Mouse (Mus musculus) limb, embryonic 12.5 days (tissue): ENCODE data around the gene Cep295nl. TPM values are rescaled to one million over a fixed set of nuclear protein-coding genes. Genes with fewer than 3 reads are reported as not detected.
A peak's percentile ranks its signal among the peaks of the same experiment; 100 is the strongest.
"Not testable (repeated sequence)": the region's sequence is repeated elsewhere in the genome, so short reads cannot be mapped to it uniquely, and the experiment has no call there.

Experiments used
- ATAC-seq: fragments of 200-750 bp; cut with Nextera tagmentation; 2 replicates; pipeline ENCODE4 v1.8.0; 2017; ENCODE audit warnings: low read depth, moderate TSS enrichment; ENCODE audit not compliant: insufficient number of reproducible peaks, insufficient read depth, low FRiP score, low TSS enrichment
- H3K27ac ChIP-seq: fragments of 300-500 bp; sonication (generic); 2 replicates; pipeline ENCODE4 v1.5.1; 2016; ENCODE audit warnings: mild to moderate bottlenecking, moderate library complexity
- H3K27me3 ChIP-seq: fragments of 300-500 bp; sonication (generic); 2 replicates; pipeline ENCODE4 v1.6.1; 2016; ENCODE audit warnings: mild to moderate bottlenecking, moderate library complexity
- H3K36me3 ChIP-seq: fragments of 300-500 bp; sonication (generic); 2 replicates; pipeline ENCODE4 v1.6.1; 2016; ENCODE audit warnings: mild to moderate bottlenecking, moderate library complexity
- H3K4me1 ChIP-seq: fragments of 300-500 bp; sonication (generic); replicated peaks from 2 replicates; pipeline ENCODE4 v1.6.1; 2016
- H3K4me2 ChIP-seq: fragments of 300-500 bp; sonication (generic); 2 replicates; pipeline ENCODE4 v1.6.1; 2016; ENCODE audit warnings: mild to moderate bottlenecking, moderate library complexity
- H3K4me3 ChIP-seq: fragments of 300-500 bp; sonication (generic); replicated peaks from 2 replicates; pipeline ENCODE4 v1.5.1; 2016; ENCODE audit warnings: mild to moderate bottlenecking
- H3K9ac ChIP-seq: fragments of 300-500 bp; sonication (generic); replicated peaks from 2 replicates; pipeline ENCODE4 v1.6.1; 2016; ENCODE audit warnings: mild to moderate bottlenecking, moderate library complexity
- H3K9me3 ChIP-seq: fragments of 300-500 bp; sonication (generic); 2 replicates; pipeline ENCODE4 v1.6.1; 2016; ENCODE audit warnings: mild to moderate bottlenecking, moderate library complexity
- WGBS: fragments of 180-500 bp; shearing (Covaris S2); methylation state at CpG from one replicate; pipeline ENCODE4 v1.1.7; 2016; 5-methylcytosine and 5-hydroxymethylcytosine counted together
- polyA plus RNA-seq: library from polyadenylated mRNA; unstranded; fragments of >200 nt; fragmentation: Nextera tagmentation; extraction: Ambion mirVana; gene quantifications from 2 replicates; pipeline ENCODE4 v1.2.1, GENCODE M21; 2016

The Cep295nl gene
- 0.59 and 0.60 TPM in 2 replicates for polyA plus RNA-seq

DNA sequence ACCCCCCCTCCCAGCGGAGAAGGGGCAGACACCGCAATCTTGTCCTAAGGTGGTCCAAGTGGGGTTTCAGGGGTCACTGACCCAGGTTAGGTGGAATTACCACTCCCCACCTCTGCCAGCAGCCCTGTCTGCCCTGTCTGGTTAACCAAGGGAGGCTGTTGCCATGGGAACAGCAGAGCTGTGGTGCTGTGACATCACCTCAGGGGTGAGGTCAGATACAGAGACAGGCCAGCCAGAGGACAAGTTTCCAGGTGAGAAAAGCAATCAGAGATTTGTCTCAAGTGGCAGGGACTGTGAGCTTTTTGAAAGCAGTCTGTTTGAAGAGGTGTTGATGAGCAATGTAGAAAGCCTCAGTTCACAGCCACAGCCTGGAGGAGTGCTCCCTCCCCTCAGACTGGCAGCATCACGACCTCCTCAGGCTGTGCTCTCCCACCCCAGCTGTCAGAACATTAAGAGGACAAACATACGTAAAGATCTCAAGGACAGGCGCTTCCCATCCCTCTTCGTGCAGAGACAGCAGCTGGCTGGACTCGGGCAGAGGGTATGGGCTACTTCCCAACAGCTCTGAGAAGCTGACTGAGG is at the start of gene Cep295nl:
Cep295nl (minus strand) TSS at position 101 of the 582 bp plus-strand sequence.
- Histone ChIP-seq H3K9ac (peak within 1 kb of the TSS; percentile 18; the same call in 1 of the 2 replicates), H3K27me3 (no peaks in the 10 kb centered on the region), H3K9me3 (no peaks in the 10 kb centered on the region), H3K36me3 (peaks cover 26% of the 10 kb centered on the region; the same call in 1 of the 2 replicates), H3K4me2 (no peak within 1 kb of the TSS), H3K4me1 (peaks cover 36% of the 10 kb centered on the region), H3K27ac (no peak within 1 kb of the TSS; the same call in 1 of the 2 replicates), H3K4me3 (no peak within 1 kb of the TSS)
- WGBS, result 29% methylated on average over 7 of the region's 7 CpGs
- ATAC-seq, result no peak

DNA sequence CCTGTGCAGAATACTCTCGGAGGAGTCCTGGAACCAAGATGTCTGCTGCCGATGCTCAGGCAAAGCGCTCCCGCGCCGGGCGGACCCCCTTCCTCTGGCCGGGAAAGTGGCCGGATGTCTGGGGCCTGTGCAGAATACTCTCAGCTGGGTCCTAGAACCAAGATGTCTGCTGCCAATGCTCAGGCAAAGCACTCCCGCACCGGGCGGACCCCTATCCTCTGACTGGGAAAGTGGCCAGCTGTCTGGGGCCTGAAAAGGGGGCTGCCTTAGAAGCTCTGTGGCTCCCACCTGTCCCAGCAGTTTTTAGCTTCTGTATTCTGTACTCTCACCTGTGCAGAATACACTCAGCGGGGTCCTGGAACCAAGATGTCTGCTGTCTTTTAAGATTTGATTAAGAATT is 45.5 kb upstream of the Cep295nl start:
- not testable (repeated sequence) for H3K36me3 ChIP-seq, ATAC-seq, H3K4me1 ChIP-seq, H3K27me3 ChIP-seq, H3K9me3 ChIP-seq, H3K9ac ChIP-seq, H3K4me3 ChIP-seq, H3K4me2 ChIP-seq, H3K27ac ChIP-seq
- 92% methylated on average over 13 of the region's 13 CpGs for WGBS

DNA sequence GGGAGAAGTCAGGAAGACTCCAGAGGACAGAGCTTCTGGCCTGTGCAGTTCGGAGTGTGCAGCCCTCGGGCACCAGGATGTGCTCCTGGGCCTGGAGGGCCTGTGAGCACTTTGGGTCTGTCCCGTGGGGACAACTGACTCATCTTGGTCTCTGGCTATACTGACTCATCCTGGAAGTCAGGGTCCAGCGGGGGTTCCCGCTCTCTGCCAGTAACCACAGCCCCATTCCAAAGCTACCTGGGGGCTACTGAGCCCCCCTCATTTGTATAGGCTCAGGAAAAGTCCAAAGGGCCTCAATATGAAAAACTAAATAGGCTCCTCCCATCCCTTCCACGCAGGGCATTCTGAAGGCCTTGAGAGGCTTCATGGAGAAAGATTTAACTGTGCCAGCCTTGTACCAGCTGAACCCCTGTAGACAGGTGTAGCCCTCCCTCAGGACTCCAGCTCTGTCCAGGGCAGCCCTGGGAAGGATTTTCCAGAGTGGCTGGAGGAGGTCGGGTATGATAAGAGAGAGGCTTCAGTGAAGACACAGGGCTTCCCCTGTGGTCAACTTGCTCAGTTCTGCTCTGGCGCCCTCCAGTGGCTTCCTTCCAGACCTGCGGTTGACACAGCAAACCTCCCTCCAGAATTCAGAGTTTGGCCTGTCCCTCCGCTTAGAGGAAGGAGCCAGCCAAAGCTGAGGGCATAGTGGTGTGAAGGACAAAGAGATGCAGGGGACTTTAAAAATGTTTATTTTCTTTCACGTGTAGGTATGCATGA is 37.1 kb upstream of the Cep295nl start:
- WGBS, result 45% methylated on average over 11 of the region's 11 CpGs
- H3K27me3 ChIP-seq, result no peaks in the 10 kb centered on the region
- ATAC-seq, result no peak
- no peak overlapping the region for H3K9ac ChIP-seq
- H3K4me3 ChIP-seq, result no peak overlapping the region
- H3K36me3 ChIP-seq, result no peaks in the 10 kb centered on the region
- H3K4me1 ChIP-seq, result peaks cover 3% of the 10 kb centered on the region
- H3K27ac ChIP-seq, result no peak overlapping the region
- no peak overlapping the region for H3K4me2 ChIP-seq
- no peaks in the 10 kb centered on the region for H3K9me3 ChIP-seq

DNA sequence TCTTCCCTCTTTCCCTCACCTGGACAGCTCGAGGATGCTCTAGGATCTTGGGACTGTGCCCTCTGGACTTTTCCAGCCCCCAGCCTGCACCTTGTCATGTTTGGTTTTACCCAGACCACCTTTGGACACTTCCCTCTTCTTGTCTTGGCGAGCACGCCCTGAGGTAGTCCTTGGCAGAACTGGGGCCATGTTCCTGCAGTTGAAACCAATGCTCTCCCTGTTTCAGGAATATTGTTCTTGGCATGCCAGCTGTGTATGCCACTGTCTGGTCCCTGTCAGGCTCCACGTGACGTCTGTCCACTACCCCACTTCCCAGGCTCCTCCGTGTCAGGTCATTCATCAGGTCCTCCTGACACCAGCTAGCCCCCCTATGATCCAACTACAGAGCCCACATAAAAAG is 36.4 kb upstream of the Cep295nl start:
- Histone ChIP-seq H3K4me2 (no peak overlapping the region), H3K27me3 (no peaks in the 10 kb centered on the region), H3K9ac (no peak overlapping the region), H3K36me3 (no peaks in the 10 kb centered on the region), H3K9me3 (no peaks in the 10 kb centered on the region), H3K4me3 (no peak overlapping the region), H3K4me1 (peaks cover 6% of the 10 kb centered on the region), H3K27ac (no peak overlapping the region)
- no peak for ATAC-seq
- WGBS, result 78% methylated on average over 6 of the region's 6 CpGs

DNA sequence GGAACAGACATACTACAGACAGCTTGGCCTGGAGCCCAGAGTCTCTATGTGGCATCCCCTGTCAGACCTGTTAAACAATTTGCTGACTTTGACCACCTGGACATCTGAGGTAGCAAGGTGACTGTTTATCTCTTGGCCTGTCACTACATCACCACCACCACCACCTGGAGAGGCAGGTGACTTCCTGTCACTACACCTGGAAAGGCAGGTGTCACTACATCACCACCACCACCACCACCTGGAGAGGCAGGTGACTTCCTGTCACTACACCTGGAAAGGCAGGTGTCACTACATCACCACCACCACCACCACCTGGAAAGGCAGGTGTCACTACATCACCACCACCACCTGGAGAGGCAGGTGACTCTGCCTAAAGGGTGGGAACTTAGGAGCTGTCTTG is 34.0 kb upstream of the Cep295nl start:
- H3K27me3 ChIP-seq, H3K36me3 ChIP-seq, H3K4me2 ChIP-seq, H3K27ac ChIP-seq, H3K9me3 ChIP-seq, H3K9ac ChIP-seq, ATAC-seq, H3K4me3 ChIP-seq: not testable (repeated sequence)
- H3K4me1 ChIP-seq, result peaks cover 21% of the 10 kb centered on the region

DNA sequence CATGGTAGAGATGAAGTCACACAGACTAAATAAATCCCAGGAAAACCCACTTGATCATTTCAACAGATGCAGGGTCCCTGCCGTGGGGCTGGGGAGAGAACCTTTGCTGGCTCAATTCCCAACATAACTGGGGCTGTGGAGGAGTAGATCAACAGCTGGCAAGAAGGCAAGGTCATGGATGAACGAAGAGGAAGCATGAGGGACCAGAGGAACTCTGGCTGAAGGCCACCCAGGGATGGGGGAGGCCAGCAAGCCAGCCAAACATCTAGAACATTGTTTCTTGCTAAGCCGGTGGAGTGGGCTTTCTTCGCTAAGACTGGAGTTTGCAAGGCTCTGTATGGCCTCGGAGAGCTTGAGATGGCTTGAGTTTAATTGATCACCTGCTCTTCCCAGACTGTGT is 33.6 kb upstream of the Cep295nl start:
- Histone ChIP-seq H3K4me1 (peaks cover 21% of the 10 kb centered on the region), H3K9ac (no peak overlapping the region), H3K4me3 (no peak overlapping the region), H3K9me3 (no peaks in the 10 kb centered on the region), H3K27ac (no peak overlapping the region), H3K36me3 (no peaks in the 10 kb centered on the region), H3K27me3 (no peaks in the 10 kb centered on the region), H3K4me2 (no peak overlapping the region)
- no peak for ATAC-seq
- WGBS, result 73% methylated on average over 5 of the region's 5 CpGs

DNA sequence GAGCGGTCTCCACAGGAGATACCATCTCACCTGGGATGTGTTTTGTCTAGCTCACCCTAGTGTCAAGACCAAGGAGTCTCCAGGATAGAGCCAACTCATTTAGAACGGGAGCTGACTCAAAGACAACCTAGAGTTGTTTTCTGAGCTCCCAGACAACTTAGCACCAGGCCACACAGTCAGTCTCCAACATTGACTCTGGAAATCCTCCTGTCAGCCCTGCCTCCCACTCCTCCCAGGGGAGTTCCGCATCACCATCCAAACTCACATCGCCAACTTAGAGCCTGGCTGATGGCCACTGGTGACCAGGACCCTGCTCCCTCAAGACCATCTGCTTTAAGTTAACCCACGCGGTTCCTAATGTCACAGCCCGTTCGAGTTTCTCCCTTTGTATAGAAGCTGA is 33.2 kb upstream of the Cep295nl start:
- 79% methylated on average over 8 of the region's 8 CpGs for WGBS
- H3K27me3 ChIP-seq, result no peaks in the 10 kb centered on the region
- no peak overlapping the region for H3K4me3 ChIP-seq
- H3K4me1 ChIP-seq, result peaks cover 21% of the 10 kb centered on the region
- no peak overlapping the region for H3K4me2 ChIP-seq
- ATAC-seq, result no peak
- no peaks in the 10 kb centered on the region for H3K36me3 ChIP-seq
- H3K9me3 ChIP-seq, result no peaks in the 10 kb centered on the region
- no peak overlapping the region for H3K9ac ChIP-seq
- H3K27ac ChIP-seq, result no peak overlapping the region

DNA sequence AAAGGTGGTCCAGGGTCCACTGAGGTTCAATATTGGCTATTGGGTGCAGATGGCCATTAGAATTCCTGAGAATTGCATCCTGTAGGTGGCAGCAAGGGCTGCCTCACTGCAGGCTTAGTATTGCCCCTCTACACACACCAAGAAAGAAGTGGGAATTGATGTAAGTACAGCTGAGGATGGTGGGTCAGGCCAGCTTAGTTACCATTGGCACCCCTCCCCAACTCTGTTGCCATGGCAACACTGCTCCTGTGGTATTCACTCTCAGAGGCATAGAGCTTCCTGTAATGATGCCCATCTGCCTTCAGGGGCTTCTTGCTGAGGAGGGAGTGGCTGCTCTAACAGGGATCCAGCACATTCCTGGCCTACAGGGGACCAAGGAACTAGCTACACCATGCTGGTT is 32.7 kb upstream of the Cep295nl start:
- Histone ChIP-seq H3K4me3 (no peak overlapping the region), H3K9ac (no peak overlapping the region), H3K27me3 (no peaks in the 10 kb centered on the region), H3K27ac (no peak overlapping the region), H3K36me3 (no peaks in the 10 kb centered on the region), H3K4me1 (peaks cover 21% of the 10 kb centered on the region), H3K4me2 (no peak overlapping the region), H3K9me3 (no peaks in the 10 kb centered on the region)
- no peak for ATAC-seq

DNA sequence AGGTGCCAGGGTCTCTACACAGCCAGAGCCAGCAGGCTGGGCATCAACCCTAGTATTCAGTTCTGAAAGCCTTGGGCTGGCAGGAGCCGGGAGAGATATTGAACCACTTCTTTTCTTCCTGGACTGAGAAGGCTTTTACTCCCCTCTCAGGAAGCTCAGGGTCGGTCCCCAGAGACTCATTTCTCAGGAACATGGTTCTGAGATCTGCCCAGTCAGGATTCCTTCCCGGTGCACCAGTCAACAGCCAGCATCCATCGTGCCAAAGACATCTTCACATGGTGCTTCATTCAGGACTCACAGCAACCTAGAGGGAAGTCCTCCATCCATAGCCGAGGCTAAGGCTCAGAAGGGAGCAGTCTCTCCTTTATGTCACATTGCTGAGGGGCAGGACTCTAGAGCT is 32.2 kb upstream of the Cep295nl start:
- Histone ChIP-seq H3K36me3 (no peaks in the 10 kb centered on the region), H3K4me2 (no peak overlapping the region), H3K27ac (no peak overlapping the region), H3K9me3 (no peaks in the 10 kb centered on the region), H3K9ac (no peak overlapping the region), H3K4me1 (peaks cover 21% of the 10 kb centered on the region), H3K4me3 (no peak overlapping the region), H3K27me3 (no peaks in the 10 kb centered on the region)
- ATAC-seq, result no peak
- WGBS, result 71% methylated on average over 5 of the region's 5 CpGs

DNA sequence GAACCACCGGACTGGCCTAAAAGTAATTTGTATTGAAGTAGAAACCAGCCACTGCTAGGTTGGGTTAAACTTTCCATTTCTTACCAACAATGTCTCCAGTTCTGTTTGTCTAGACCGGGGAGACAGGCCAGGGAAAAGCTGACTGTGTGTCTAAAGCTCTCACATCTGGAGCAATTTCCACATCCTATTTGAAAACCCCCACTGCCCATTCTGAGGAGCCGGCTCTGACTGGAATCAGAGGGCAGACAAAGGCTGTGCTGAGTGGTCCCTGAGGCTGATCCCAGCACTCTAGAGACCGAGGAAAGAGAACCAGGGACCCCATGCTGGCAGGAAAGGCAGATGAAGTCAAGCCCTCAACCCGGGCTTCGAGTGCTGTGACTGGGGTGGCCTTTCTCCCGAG is 30.3 kb upstream of the Cep295nl start:
- Histone ChIP-seq H3K4me2 (no peak overlapping the region), H3K9ac (0 out of 2 replicates have a peak overlapping the region, but pooled peaks have one; percentile 18), H3K9me3 (no peaks in the 10 kb centered on the region), H3K27ac (peak overlapping the region; percentile 31; the same call in 1 of the 2 replicates), H3K27me3 (no peaks in the 10 kb centered on the region), H3K4me1 (peaks cover 21% of the 10 kb centered on the region), H3K36me3 (no peaks in the 10 kb centered on the region), H3K4me3 (no peak overlapping the region)
- no peak for ATAC-seq
- 44% methylated on average over 7 of the region's 7 CpGs for WGBS

DNA sequence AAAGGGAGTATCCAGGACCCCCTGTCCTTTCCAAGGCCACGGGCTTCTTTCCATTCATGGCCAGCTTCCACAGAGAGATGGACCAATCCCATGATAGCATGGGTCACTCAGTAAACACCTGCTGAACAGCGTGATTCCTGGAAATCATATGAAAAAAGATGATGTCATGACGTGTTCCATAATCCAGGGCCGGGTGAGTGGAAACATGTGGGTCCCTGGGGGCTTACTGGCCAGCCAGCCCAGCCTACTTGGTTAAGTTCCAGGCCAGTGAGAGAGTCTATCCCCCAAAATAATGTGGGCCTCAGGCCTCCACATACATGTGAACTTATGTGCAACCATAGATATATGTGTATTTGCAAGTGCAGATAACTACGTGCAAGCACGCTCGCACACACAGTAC is 29.6 kb upstream of the Cep295nl start:
- Histone ChIP-seq H3K9ac (no peak overlapping the region), H3K27ac (0 out of 2 replicates have a peak overlapping the region, but pooled peaks have one; percentile 31), H3K4me2 (no peak overlapping the region), H3K36me3 (no peaks in the 10 kb centered on the region), H3K4me3 (no peak overlapping the region), H3K4me1 (peaks cover 21% of the 10 kb centered on the region), H3K9me3 (no peaks in the 10 kb centered on the region), H3K27me3 (no peaks in the 10 kb centered on the region)
- 77% methylated on average over 7 of the region's 7 CpGs for WGBS
- no peak for ATAC-seq

DNA sequence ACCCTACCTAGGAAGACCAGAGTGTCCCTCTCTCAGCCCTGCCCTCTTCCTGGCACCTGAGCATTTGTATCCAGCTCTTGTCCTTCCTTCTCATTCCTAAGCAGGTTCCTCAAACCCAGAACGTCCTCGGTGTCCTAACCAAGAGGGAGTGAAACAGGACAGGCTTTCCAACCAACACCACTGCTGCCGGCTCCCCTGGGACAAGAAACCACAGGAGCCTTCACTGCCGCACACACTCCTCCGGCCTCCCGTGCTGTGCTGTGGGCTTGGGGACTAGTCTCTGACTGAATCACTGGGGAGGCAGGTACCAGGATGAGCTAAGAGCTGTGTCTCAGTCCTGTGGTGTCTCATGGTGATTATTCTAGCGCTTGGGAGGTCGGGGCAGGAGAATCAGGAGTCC is 27.4 kb upstream of the Cep295nl start:
- H3K27me3 ChIP-seq, result no peaks in the 10 kb centered on the region
- peaks cover 41% of the 10 kb centered on the region for H3K4me1 ChIP-seq
- no peak for ATAC-seq
- WGBS, result 75% methylated on average over 8 of the region's 8 CpGs
- H3K4me2 ChIP-seq, result no peak overlapping the region
- no peak overlapping the region for H3K4me3 ChIP-seq
- no peak overlapping the region for H3K27ac ChIP-seq
- no peak overlapping the region for H3K9ac ChIP-seq
- H3K36me3 ChIP-seq, result no peaks in the 10 kb centered on the region
- no peaks in the 10 kb centered on the region for H3K9me3 ChIP-seq
